ENCODE assay signal across 25 mouse cellular contexts in genomic region chr1:167877931-167878330, GRCm38 (mm10).
DNase-seq lines count a peak whose midpoint lies in the region; ATAC-seq lines count a peak whose summit lies in the region.
"Had no signal": no experiment of that assay in that cellular context is flagged by ENCODE, and none has a peak within 500 bp of the region (broad histone marks: within the 10 kb centered on the region; RNA-seq: fewer than 3 reads in every experiment).

No protein-coding gene starts in this region.

- H3K4me2 ChIP-seq in embryonic facial prominence, embryonic 11.5 days (ENCODE audit: low read depth, low read length), result no peak overlapping the region
- no peak overlapping the region for H3K4me2 ChIP-seq in embryonic facial prominence, embryonic 14.5 days (ENCODE audit: low read depth, low read length)
- no peak overlapping the region for H3K4me2 ChIP-seq in limb, embryonic 15.5 days
- H3K4me2 ChIP-seq: embryonic facial prominence, embryonic 15.5 days; heart, embryonic 11.5 days; hindbrain, embryonic 14.5 days had no signal

- H3K4me1 ChIP-seq in embryonic facial prominence, embryonic 10.5 days, result peaks cover 13% of the 10 kb centered on the region
- no peaks in the 10 kb centered on the region for H3K4me1 ChIP-seq in embryonic facial prominence, embryonic 11.5 days (ENCODE audit: control insufficient read depth, insufficient read depth, low read length)
- peaks cover 7% of the 10 kb centered on the region; the same call in 1 of the 2 replicates for H3K4me1 ChIP-seq in embryonic facial prominence, embryonic 14.5 days (ENCODE audit: control insufficient read depth, insufficient read depth, low read length)
- H3K4me1 ChIP-seq in limb, embryonic 15.5 days, result no peaks in the 10 kb centered on the region

- no peaks in the 10 kb centered on the region for H3K27me3 ChIP-seq in embryonic facial prominence, embryonic 10.5 days (replicated peaks; ENCODE audit: low read depth, poor library complexity, severe bottlenecking)
- H3K27me3 ChIP-seq in embryonic facial prominence, embryonic 11.5 days (ENCODE audit: control insufficient read depth, insufficient read depth, low read length), result no peaks in the 10 kb centered on the region
- no peaks in the 10 kb centered on the region for H3K27me3 ChIP-seq in embryonic facial prominence, embryonic 14.5 days (replicated peaks; ENCODE audit: control insufficient read depth, insufficient read depth, low read length)
- H3K27me3 ChIP-seq in limb, embryonic 15.5 days, result no peaks in the 10 kb centered on the region
- H3K27me3 ChIP-seq: embryonic facial prominence, embryonic 15.5 days had no signal

- no peak overlapping the region for H3K9ac ChIP-seq in embryonic facial prominence, embryonic 11.5 days (replicated peaks; ENCODE audit: low read length)
- H3K9ac ChIP-seq in embryonic facial prominence, embryonic 14.5 days (ENCODE audit: low read depth, low read length), result no peak overlapping the region
- no peak overlapping the region for H3K9ac ChIP-seq in limb, embryonic 15.5 days
- H3K9ac ChIP-seq: embryonic facial prominence, embryonic 15.5 days; forebrain, postnatal 0 days; hindbrain, embryonic 14.5 days had no signal

- H3K4me3 ChIP-seq in embryonic facial prominence, embryonic 10.5 days, result no peak overlapping the region
- H3K4me3 ChIP-seq in embryonic facial prominence, embryonic 11.5 days (ENCODE audit: low read depth, low read length), result no peak overlapping the region
- no peak overlapping the region for H3K4me3 ChIP-seq in embryonic facial prominence, embryonic 14.5 days (ENCODE audit: low read depth, low read length)
- H3K4me3 ChIP-seq in limb, embryonic 15.5 days, result no peak overlapping the region
- H3K4me3 ChIP-seq: embryonic facial prominence, embryonic 15.5 days; heart, adult 2 months; hindbrain, embryonic 10.5 days had no signal

- WGBS in embryonic facial prominence, embryonic 10.5 days, result 26% methylated on average over 4 of the region's 4 CpGs
- 36% methylated on average over 4 of the region's 4 CpGs for WGBS in embryonic facial prominence, embryonic 11.5 days
- 26% methylated on average over 4 of the region's 4 CpGs for WGBS in embryonic facial prominence, embryonic 14.5 days
- 58% methylated on average over 4 of the region's 4 CpGs for WGBS in limb, embryonic 15.5 days

- H3K27ac ChIP-seq in embryonic facial prominence, embryonic 10.5 days (replicated peaks), result 0 out of 2 replicates have a peak overlapping the region, but pooled peaks have one; percentile 32
- no peak overlapping the region for H3K27ac ChIP-seq in embryonic facial prominence, embryonic 11.5 days (replicated peaks; ENCODE audit: low read depth, low read length)
- H3K27ac ChIP-seq in embryonic facial prominence, embryonic 14.5 days (replicated peaks; ENCODE audit: low read depth, low read length), result no peak overlapping the region
- no peak overlapping the region; the same call in 1 of the 2 replicates for H3K27ac ChIP-seq in limb, embryonic 15.5 days
- H3K27ac ChIP-seq: embryonic facial prominence, embryonic 15.5 days; heart, adult 2 months; hindbrain, embryonic 14.5 days; hindbrain, postnatal 0 days had no signal

- DNase-seq in embryonic facial prominence, embryonic 10.5 days (ENCODE audit: low spot score), result peak; percentile 34
- DNase-seq in embryonic facial prominence, embryonic 11.5 days (ENCODE audit: low spot score), result peak; percentile 10
- peak; percentile 52 for DNase-seq in embryonic facial prominence, embryonic 14.5 days (ENCODE audit: low spot score)
- DNase-seq in layer of hippocampus, adult 18-20 months (ENCODE audit: low spot score in 2 of 2), result no peak
- DNase-seq in kidney, postnatal 36 days, result no peak
- DNase-seq: adrenal gland, adult 8-10 months; adrenal gland, postnatal 25 days; cerebellum, adult 11-12 months; cerebellum, adult 8-10 months; cerebellum, postnatal 36 days; embryo, embryonic 11 days; forebrain, postnatal 0 days; gastrocnemius, postnatal 25 days; heart, adult 2 months; heart, postnatal 36 days had no signal

- no peak for ATAC-seq in embryonic facial prominence, embryonic 11.5 days (replicated peaks; ENCODE audit: insufficient number of reproducible peaks, low FRiP score, low TSS enrichment, low read depth)
- peak; percentile 68 for ATAC-seq in embryonic facial prominence, embryonic 14.5 days (ENCODE audit: low read depth)
- 0 out of 2 replicates have a peak, but pooled peaks have one; percentile 14 for ATAC-seq in limb, embryonic 15.5 days (ENCODE audit: insufficient number of reproducible peaks, low FRiP score, low TSS enrichment, low read depth)
- ATAC-seq: CD4-positive, CD25-positive, alpha-beta regulatory T cell, adult 4 months; forebrain, embryonic 14.5 days; forebrain, postnatal 0 days; hindbrain, postnatal 0 days; inflammation-experienced regulatory T-cells, adult 6 months; intestine, embryonic 16.5 days had no signal

- H3K9me3 ChIP-seq in embryonic facial prominence, embryonic 10.5 days, result no peaks in the 10 kb centered on the region
- no peaks in the 10 kb centered on the region for H3K9me3 ChIP-seq in embryonic facial prominence, embryonic 11.5 days (replicated peaks; ENCODE audit: control insufficient read depth, low read length)
- no peaks in the 10 kb centered on the region for H3K9me3 ChIP-seq in embryonic facial prominence, embryonic 14.5 days (ENCODE audit: control insufficient read depth, low read length)
- no peaks in the 10 kb centered on the region for H3K9me3 ChIP-seq in limb, embryonic 15.5 days
- H3K9me3 ChIP-seq: embryonic facial prominence, embryonic 15.5 days; hindbrain, embryonic 10.5 days had no signal

- no peaks in the 10 kb centered on the region for H3K36me3 ChIP-seq in embryonic facial prominence, embryonic 10.5 days (replicated peaks)
- no peaks in the 10 kb centered on the region for H3K36me3 ChIP-seq in embryonic facial prominence, embryonic 11.5 days (replicated peaks; ENCODE audit: control insufficient read depth, insufficient read depth, low read depth, low read length)
- no peaks in the 10 kb centered on the region for H3K36me3 ChIP-seq in embryonic facial prominence, embryonic 14.5 days (ENCODE audit: control insufficient read depth, insufficient read depth, low read length)
- no peaks in the 10 kb centered on the region for H3K36me3 ChIP-seq in limb, embryonic 15.5 days
- H3K36me3 ChIP-seq: embryonic facial prominence, embryonic 15.5 days; hindbrain, embryonic 10.5 days had no signal

Comparison
In these comparisons a context has a peak if more than half of its experiments do, and no peak if none do; other contexts are left out.
1. DNase-seq: peak in embryonic facial prominence, embryonic 10.5 days (single experiment), embryonic facial prominence, embryonic 11.5 days (single experiment) and embryonic facial prominence, embryonic 14.5 days (single experiment); none in layer of hippocampus, adult 18-20 months (0 of 2) and kidney, postnatal 36 days (0 of 2).